Mouse (Mus musculus): ENCODE results near the gene Mansc1. TPM values are rescaled to one million over a fixed set of nuclear protein-coding genes. Genes with fewer than 3 reads are reported as not detected.
A peak's percentile ranks its signal among the peaks of the same experiment; 100 is the strongest.

Mansc1 gene
- polyA plus RNA-seq, 1 experiment from 2014 or later, result 0.87 TPM

- H3K36me3 ChIP-seq (ENCODE audit: control insufficient read depth, insufficient read depth, low read length), result no peaks in the 10 kb centered on the region
- H3K4me2 ChIP-seq, result no peak overlapping the region
- 88% methylated on average over 1 of the region's 1 CpGs for whole genome bisulfite sequencing
- H3K4me3 ChIP-seq (ENCODE audit: low read depth, low read length), result no peak overlapping the region
- DNase-seq (ENCODE audit: low spot score, missing footprints) (peak; percentile 60), ATAC-seq (ENCODE audit: low FRiP score) (no peak)
- H3K4me1 ChIP-seq (ENCODE audit: control insufficient read depth, insufficient read depth, low read length), result no peaks in the 10 kb centered on the region
- no peak overlapping the region for H3K27ac ChIP-seq (ENCODE audit: low read depth, low read length)
- H3K27me3 ChIP-seq (ENCODE audit: control insufficient read depth, insufficient read depth, low read length), result no peaks in the 10 kb centered on the region
- H3K9me3 ChIP-seq (ENCODE audit: control insufficient read depth, low read length), result no peaks in the 10 kb centered on the region
- H3K9ac ChIP-seq (ENCODE audit: low read length), result no peak overlapping the region
Measured at GRCm38 (mm10) chr6:134626564-134626963, 5.7 kb downstream of the Mansc1 start.

GRCm38 (mm10) chr6:134625431-134625830 is 6.9 kb downstream of the Mansc1 start:
- no peaks in the 10 kb centered on the region for H3K27me3 ChIP-seq (ENCODE audit: control insufficient read depth, insufficient read depth, low read length)
- no peak overlapping the region for H3K9ac ChIP-seq (ENCODE audit: low read length)
- no peaks in the 10 kb centered on the region for H3K4me1 ChIP-seq (ENCODE audit: control insufficient read depth, insufficient read depth, low read length)
- no peak overlapping the region for H3K4me2 ChIP-seq
- no peaks in the 10 kb centered on the region for H3K9me3 ChIP-seq (ENCODE audit: control insufficient read depth, low read length)
- 53% methylated on average over 12 of the region's 12 CpGs for WGBS
- no peak overlapping the region for H3K27ac ChIP-seq (ENCODE audit: low read depth, low read length)
- H3K4me3 ChIP-seq (ENCODE audit: low read depth, low read length), result no peak overlapping the region
- ATAC-seq (ENCODE audit: low FRiP score), result no peak
- no peaks in the 10 kb centered on the region for H3K36me3 ChIP-seq (ENCODE audit: control insufficient read depth, insufficient read depth, low read length)
- no peak for DNase-seq (ENCODE audit: low spot score, missing footprints)

- ATAC-seq (ENCODE audit: low FRiP score) (no peak), DNase-seq (ENCODE audit: low spot score, missing footprints) (no peak)
- no peaks in the 10 kb centered on the region for H3K4me1 ChIP-seq (ENCODE audit: control insufficient read depth, insufficient read depth, low read length)
- no peaks in the 10 kb centered on the region for H3K9me3 ChIP-seq (ENCODE audit: control insufficient read depth, low read length)
- H3K4me2 ChIP-seq, result no peak overlapping the region
- 79% methylated on average over 14 of the region's 14 CpGs for WGBS
- no peaks in the 10 kb centered on the region for H3K36me3 ChIP-seq (ENCODE audit: control insufficient read depth, insufficient read depth, low read length)
- H3K4me3 ChIP-seq (ENCODE audit: low read depth, low read length), result no peak overlapping the region
- H3K9ac ChIP-seq (ENCODE audit: low read length), result no peak overlapping the region
- H3K27ac ChIP-seq (ENCODE audit: low read depth, low read length), result no peak overlapping the region
- no peaks in the 10 kb centered on the region for H3K27me3 ChIP-seq (ENCODE audit: control insufficient read depth, insufficient read depth, low read length)
Measured at GRCm38 (mm10) chr6:134621552-134621949, 10.7 kb downstream of the Mansc1 start.

DNA sequence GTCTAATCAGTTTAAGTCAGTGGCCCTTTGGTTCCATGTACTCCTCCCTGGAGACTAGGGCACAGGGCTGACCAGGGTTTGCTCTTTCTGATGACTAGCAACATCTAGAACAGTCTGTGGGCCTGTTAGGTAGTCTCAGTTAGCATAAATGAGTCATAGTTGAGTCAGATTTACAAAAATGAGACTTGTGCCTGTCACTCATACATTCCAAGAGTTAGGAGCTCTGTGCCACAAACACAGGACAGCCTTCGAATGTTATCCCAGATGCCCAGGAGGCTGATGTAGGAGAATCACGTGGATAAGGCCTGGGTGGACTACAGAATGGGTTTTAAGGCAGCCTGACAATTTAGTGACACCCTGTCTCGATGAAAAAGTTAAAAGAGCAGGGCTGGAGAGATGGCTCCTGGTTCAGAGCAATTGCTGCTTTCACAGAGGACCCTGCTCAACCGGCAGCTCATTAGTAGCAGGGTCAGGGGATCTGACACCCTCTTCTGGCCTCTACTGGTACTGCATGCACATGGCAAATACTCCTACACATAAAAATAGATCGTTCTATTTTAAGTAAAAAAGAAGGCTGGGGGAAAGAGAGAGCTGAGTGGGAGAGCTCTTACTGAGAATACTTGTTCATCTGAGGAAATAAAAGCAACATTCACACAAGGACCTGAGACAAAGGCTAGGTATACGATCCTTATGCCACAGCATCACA is 11.3 kb downstream of the Mansc1 start:
- H3K36me3 ChIP-seq (ENCODE audit: control insufficient read depth, insufficient read depth, low read length), result no peaks in the 10 kb centered on the region
- ATAC-seq (ENCODE audit: low FRiP score) (no peak), DNase-seq (ENCODE audit: low spot score, missing footprints) (no peak)
- 67% methylated on average over 6 of the region's 6 CpGs for WGBS
- no peak overlapping the region for H3K4me3 ChIP-seq (ENCODE audit: low read depth, low read length)
- no peaks in the 10 kb centered on the region for H3K9me3 ChIP-seq (ENCODE audit: control insufficient read depth, low read length)
- H3K4me1 ChIP-seq (ENCODE audit: control insufficient read depth, insufficient read depth, low read length), result no peaks in the 10 kb centered on the region
- no peak overlapping the region for H3K27ac ChIP-seq (ENCODE audit: low read depth, low read length)
- H3K4me2 ChIP-seq, result no peak overlapping the region
- H3K27me3 ChIP-seq (ENCODE audit: control insufficient read depth, insufficient read depth, low read length), result no peaks in the 10 kb centered on the region
- H3K9ac ChIP-seq (ENCODE audit: low read length), result no peak overlapping the region

GRCm38 (mm10) chr6:134620129-134620528 is 12.2 kb downstream of the Mansc1 start:
- Histone ChIP-seq H3K4me1 (ENCODE audit: control insufficient read depth, insufficient read depth, low read length) (no peaks in the 10 kb centered on the region), H3K27me3 (ENCODE audit: control insufficient read depth, insufficient read depth, low read length) (no peaks in the 10 kb centered on the region), H3K9me3 (ENCODE audit: control insufficient read depth, low read length) (no peaks in the 10 kb centered on the region), H3K4me2 (no peak overlapping the region), H3K27ac (ENCODE audit: low read depth, low read length) (no peak overlapping the region), H3K9ac (ENCODE audit: low read length) (no peak overlapping the region), H3K4me3 (ENCODE audit: low read depth, low read length) (no peak overlapping the region), H3K36me3 (ENCODE audit: control insufficient read depth, insufficient read depth, low read length) (no peaks in the 10 kb centered on the region)
- WGBS, result 73% methylated on average over 3 of the region's 3 CpGs
- ATAC-seq (ENCODE audit: low FRiP score) (no peak), DNase-seq (ENCODE audit: low spot score, missing footprints) (no peak)

GRCm38 (mm10) chr6:134617589-134617988 is 14.7 kb downstream of the Mansc1 start:
- H3K27me3 ChIP-seq (ENCODE audit: control insufficient read depth, insufficient read depth, low read length), result no peaks in the 10 kb centered on the region
- no peak overlapping the region for H3K27ac ChIP-seq (ENCODE audit: low read depth, low read length)
- H3K36me3 ChIP-seq (ENCODE audit: control insufficient read depth, insufficient read depth, low read length), result no peaks in the 10 kb centered on the region
- H3K4me1 ChIP-seq (ENCODE audit: control insufficient read depth, insufficient read depth, low read length), result no peaks in the 10 kb centered on the region
- ATAC-seq (ENCODE audit: low FRiP score) (no peak), DNase-seq (ENCODE audit: low spot score, missing footprints) (no peak)
- no peak overlapping the region for H3K4me2 ChIP-seq
- no peak overlapping the region for H3K4me3 ChIP-seq (ENCODE audit: low read depth, low read length)
- 57% methylated on average over 3 of the region's 3 CpGs for WGBS
- H3K9ac ChIP-seq (ENCODE audit: low read length), result no peak overlapping the region
- H3K9me3 ChIP-seq (ENCODE audit: control insufficient read depth, low read length), result no peaks in the 10 kb centered on the region

- WGBS, result 31% methylated on average over 16 of the region's 16 CpGs
- ATAC-seq (ENCODE audit: low FRiP score), result peak; percentile 70
Measured at GRCm38 (mm10) chr6:134614723-134615648, 17.3 kb downstream of the Mansc1 start.

DNA sequence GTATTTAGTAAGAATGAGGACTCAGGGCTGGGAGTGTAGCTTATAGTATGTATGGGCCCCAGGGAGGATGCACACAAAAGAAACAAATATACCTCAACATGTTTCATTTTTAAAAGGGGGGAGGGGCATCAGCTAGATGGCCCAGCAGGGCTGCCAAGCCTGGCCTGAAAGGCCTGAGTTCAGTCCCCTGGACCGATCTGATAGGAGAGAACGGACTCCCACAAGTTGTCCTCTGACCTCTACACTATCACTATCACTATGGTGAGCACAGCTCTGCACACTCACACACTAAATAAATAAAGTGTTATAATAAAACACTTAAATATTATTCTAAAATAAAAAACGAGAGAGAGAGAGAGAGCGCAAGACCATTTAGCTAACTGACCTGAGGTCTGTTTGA is 18.0 kb downstream of the Mansc1 start:
- ATAC-seq (ENCODE audit: low FRiP score), result no peak
- Histone ChIP-seq H3K36me3 (ENCODE audit: control insufficient read depth, insufficient read depth, low read length) (no peaks in the 10 kb centered on the region), H3K27ac (ENCODE audit: low read depth, low read length) (no peak overlapping the region), H3K4me3 (ENCODE audit: low read depth, low read length) (no peak overlapping the region), H3K9ac (ENCODE audit: low read length) (no peak overlapping the region), H3K27me3 (ENCODE audit: control insufficient read depth, insufficient read depth, low read length) (no peaks in the 10 kb centered on the region), H3K4me1 (ENCODE audit: control insufficient read depth, insufficient read depth, low read length) (no peaks in the 10 kb centered on the region), H3K4me2 (no peak overlapping the region), H3K9me3 (ENCODE audit: control insufficient read depth, low read length) (no peaks in the 10 kb centered on the region)
- WGBS, result 87% methylated on average over 4 of the region's 4 CpGs
- no peak for DNase-seq (ENCODE audit: low spot score, missing footprints)

More at GRCm38 (mm10) chr6:134614723-134615648, 17.3 kb downstream of the Mansc1 start:
- peak; percentile 95 for DNase-seq (ENCODE audit: low spot score, missing footprints)
- no peaks in the 10 kb centered on the region for H3K4me1 ChIP-seq (ENCODE audit: control insufficient read depth, insufficient read depth, low read length)
- H3K9me3 ChIP-seq (ENCODE audit: control insufficient read depth, low read length), result no peaks in the 10 kb centered on the region
- H3K27me3 ChIP-seq (ENCODE audit: control insufficient read depth, insufficient read depth, low read length), result no peaks in the 10 kb centered on the region
- no peak overlapping the region for H3K4me2 ChIP-seq
- no peak overlapping the region for H3K27ac ChIP-seq (ENCODE audit: low read depth, low read length)
- H3K4me3 ChIP-seq (ENCODE audit: low read depth, low read length), result no peak overlapping the region
- H3K9ac ChIP-seq (ENCODE audit: low read length), result no peak overlapping the region
- no peaks in the 10 kb centered on the region for H3K36me3 ChIP-seq (ENCODE audit: control insufficient read depth, insufficient read depth, low read length)

- H3K36me3 ChIP-seq (ENCODE audit: control insufficient read depth, insufficient read depth, low read length), result no peaks in the 10 kb centered on the region
- H3K4me3 ChIP-seq (ENCODE audit: low read depth, low read length), result no peak overlapping the region
- ATAC-seq (ENCODE audit: low FRiP score) (no peak), DNase-seq (ENCODE audit: low spot score, missing footprints) (no peak)
- H3K4me1 ChIP-seq (ENCODE audit: control insufficient read depth, insufficient read depth, low read length), result no peaks in the 10 kb centered on the region
- no peak overlapping the region for H3K27ac ChIP-seq (ENCODE audit: low read depth, low read length)
- no peak overlapping the region for H3K4me2 ChIP-seq
- no peaks in the 10 kb centered on the region for H3K9me3 ChIP-seq (ENCODE audit: control insufficient read depth, low read length)
- 84% methylated on average over 13 of the region's 13 CpGs for WGBS
- no peaks in the 10 kb centered on the region for H3K27me3 ChIP-seq (ENCODE audit: control insufficient read depth, insufficient read depth, low read length)
- no peak overlapping the region for H3K9ac ChIP-seq (ENCODE audit: low read length)
Measured at GRCm38 (mm10) chr6:134611896-134612295, 20.4 kb downstream of the Mansc1 start.

Measured in midbrain, embryonic 11.5 days (tissue).